34 mouse cellular contexts compared by ENCODE assay signal in genomic region chr19:4092750-4093149, GRCm38 (mm10). TPM values are rescaled to one million over a fixed set of nuclear protein-coding genes. Genes with fewer than 3 reads are reported as not detected.
DNase-seq lines count a peak whose midpoint lies in the region; ATAC-seq and TF ChIP-seq lines count a peak whose summit lies in the region.
"Had no signal": no experiment of that assay in that cellular context is flagged by ENCODE, and none has a peak within 500 bp of the region (broad histone marks: within the 10 kb centered on the region; RNA-seq: fewer than 3 reads in every experiment).

No protein-coding gene starts in this region.

- TF ChIP-seq RAD21 in MEL (IDR thresholded peaks at IDR 0.05; ENCODE audit: low read depth, low read length) = no peak

- no peak overlapping the region for H3K27ac ChIP-seq in liver, embryonic 14.5 days
- H3K27ac ChIP-seq in MEL (ENCODE audit: control insufficient read depth, low read depth, low read length) = no peak overlapping the region
- H3K27ac ChIP-seq in hindbrain, embryonic 16.5 days (ENCODE audit: low read depth, low read length) = no peak overlapping the region
- H3K27ac ChIP-seq: embryonic facial prominence, embryonic 10.5 days; embryonic facial prominence, embryonic 13.5 days; forebrain, embryonic 12.5 days; forebrain, embryonic 15.5 days; hindbrain, embryonic 12.5 days; hindbrain, embryonic 15.5 days; intestine, embryonic 15.5 days had no signal

- no peaks in the 10 kb centered on the region for H3K9me3 ChIP-seq in liver, embryonic 14.5 days (ENCODE audit: control insufficient read depth, low read length)
- no peaks in the 10 kb centered on the region for H3K9me3 ChIP-seq in MEL (replicated peaks; ENCODE audit: insufficient read depth, low read length)
- H3K9me3 ChIP-seq in hindbrain, embryonic 16.5 days (ENCODE audit: control insufficient read depth, low read length) = no peaks in the 10 kb centered on the region
- H3K9me3 ChIP-seq: embryonic facial prominence, embryonic 10.5 days; embryonic facial prominence, embryonic 13.5 days; forebrain, embryonic 12.5 days; forebrain, embryonic 15.5 days; hindbrain, embryonic 12.5 days; hindbrain, embryonic 15.5 days; intestine, embryonic 15.5 days had no signal

- H3K36me3 ChIP-seq in liver, embryonic 14.5 days (replicated peaks; ENCODE audit: control insufficient read depth, insufficient read depth, low read depth) = no peaks in the 10 kb centered on the region
- H3K36me3 ChIP-seq in MEL (ENCODE audit: control insufficient read depth in 1 of 2, insufficient read depth in 2 of 2, low read length in 2 of 2) = peaks cover 0 to 17% of the 10 kb centered on the region in 2 experiments; a peak in 2 of 4 replicates
- no peaks in the 10 kb centered on the region for H3K36me3 ChIP-seq in hindbrain, embryonic 16.5 days (ENCODE audit: control insufficient read depth, insufficient read depth, low read length)
- H3K36me3 ChIP-seq: embryonic facial prominence, embryonic 10.5 days; embryonic facial prominence, embryonic 13.5 days; forebrain, embryonic 12.5 days; forebrain, embryonic 15.5 days; hindbrain, embryonic 12.5 days; hindbrain, embryonic 15.5 days; intestine, embryonic 15.5 days had no signal

- no peak for DNase-seq in liver, embryonic 14.5 days (ENCODE audit: low read depth in 3 of 3, low spot score in 3 of 3)
- no peak for DNase-seq in liver
- DNase-seq in 3T3-L1 (ENCODE audit: low read depth, low spot score) = peak; percentile 29
- DNase-seq in MEL (ENCODE audit: low read depth, low spot score) = peak; percentile 44
- DNase-seq in kidney, postnatal 36 days = no peak
- DNase-seq: adrenal gland, adult 2 months; adrenal gland, postnatal 14 days; cerebellum, adult 11-12 months; cerebellum, adult 8-10 months; cerebellum, postnatal 10 days; cerebellum, postnatal 36 days; embryo, embryonic 11 days; gastrocnemius, postnatal 10 days; heart, adult 11 months had no signal

- TF ChIP-seq EP300 in liver, embryonic 14.5 days (IDR thresholded peaks at IDR 0.05; ENCODE audit: low read depth) = peak; percentile 76
- TF ChIP-seq EP300 in MEL (IDR thresholded peaks at IDR 0.05; ENCODE audit: low read depth in 1 of 2, low read length in 2 of 2) = peak; percentile 52 to 82; a peak in 3 of 4 replicates

- ATAC-seq in liver, embryonic 14.5 days (ENCODE audit: insufficient read depth) = no peak
- ATAC-seq in hindbrain, embryonic 16.5 days = no peak
- ATAC-seq: forebrain, embryonic 15.5 days; intestine, embryonic 15.5 days had no signal

- no peak for TF ChIP-seq POLR2A in MEL (IDR thresholded peaks at IDR 0.05; ENCODE audit: control insufficient read depth in 1 of 2, insufficient read depth in 1 of 2, low read depth in 1 of 2, low read length in 2 of 2, poor library complexity in 1 of 2)

- 32% methylated on average over 3 of the region's 3 CpGs for WGBS in liver, embryonic 14.5 days (ENCODE audit: insufficient replicate concordance)
- 98% methylated on average over 3 of the region's 3 CpGs for WGBS in hindbrain, embryonic 16.5 days

- H3K27me3 ChIP-seq in liver, embryonic 14.5 days (ENCODE audit: control insufficient read depth, insufficient read depth, low read length) = no peaks in the 10 kb centered on the region
- no peaks in the 10 kb centered on the region for H3K27me3 ChIP-seq in MEL (ENCODE audit: control insufficient read depth in 1 of 2, insufficient read depth in 2 of 2, low read length in 2 of 2)
- H3K27me3 ChIP-seq in hindbrain, embryonic 16.5 days (replicated peaks; ENCODE audit: control insufficient read depth, insufficient read depth, low read length) = no peaks in the 10 kb centered on the region
- H3K27me3 ChIP-seq: embryonic facial prominence, embryonic 13.5 days; forebrain, embryonic 15.5 days; hindbrain, embryonic 12.5 days; hindbrain, embryonic 15.5 days; intestine, embryonic 15.5 days had no signal

- peaks cover 2% of the 10 kb centered on the region; the same call in 1 of the 2 replicates for H3K79me2 ChIP-seq in MEL (ENCODE audit: control insufficient read depth, insufficient read depth, low read length, poor library complexity)

- H3K4me1 ChIP-seq in liver, embryonic 14.5 days (replicated peaks; ENCODE audit: control insufficient read depth in 2 of 2, insufficient read depth in 2 of 2, low read length in 1 of 2) = peaks cover 10 to 11% of the 10 kb centered on the region in 2 experiments
- H3K4me1 ChIP-seq in MEL (ENCODE audit: control insufficient read depth in 1 of 2, insufficient read depth in 2 of 2, low read length in 2 of 2) = peaks cover 0 to 9% of the 10 kb centered on the region in 2 experiments; a peak in 3 of 4 replicates
- peaks cover 11% of the 10 kb centered on the region for H3K4me1 ChIP-seq in hindbrain, embryonic 16.5 days (ENCODE audit: control insufficient read depth, insufficient read depth, low read depth, low read length)

- no peak for TF ChIP-seq CTCF in liver, embryonic 14.5 days (IDR thresholded peaks at IDR 0.05; ENCODE audit: low read depth)
- no peak for TF ChIP-seq CTCF in MEL (IDR thresholded peaks at IDR 0.05 in 2 of 3, conservative IDR thresholded peaks at IDR 0.05 in 1 of 3; ENCODE audit: control insufficient read depth in 1 of 3, insufficient read depth in 1 of 3, low read depth in 2 of 3, low read length in 3 of 3, poor library complexity in 1 of 3, severe bottlenecking in 1 of 3)

- H3K4me3 ChIP-seq in liver, embryonic 14.5 days (ENCODE audit: insufficient read depth in 1 of 2, low read depth in 2 of 2, low read length in 2 of 2) = no peak overlapping the region
- H3K4me3 ChIP-seq in MEL (ENCODE audit: control insufficient read depth in 1 of 2, insufficient read depth in 1 of 2, low read depth in 2 of 2, low read length in 2 of 2) = no peak overlapping the region
- H3K4me3 ChIP-seq in hindbrain, embryonic 16.5 days (ENCODE audit: low read length) = no peak overlapping the region
- H3K4me3 ChIP-seq: embryonic facial prominence, embryonic 10.5 days; embryonic facial prominence, embryonic 13.5 days; erythroblast, embryonic 14.5 days; forebrain, embryonic 12.5 days; forebrain, embryonic 15.5 days; hindbrain, embryonic 12.5 days; hindbrain, embryonic 15.5 days; intestine, embryonic 15.5 days had no signal

- no peak overlapping the region for H3K4me2 ChIP-seq in liver, embryonic 14.5 days (ENCODE audit: low read depth)
- no peak overlapping the region for H3K4me2 ChIP-seq in hindbrain, embryonic 16.5 days (ENCODE audit: low read length)
- H3K4me2 ChIP-seq: embryonic facial prominence, embryonic 13.5 days; forebrain, embryonic 12.5 days; forebrain, embryonic 15.5 days; heart, embryonic 11.5 days; hindbrain, embryonic 12.5 days; hindbrain, embryonic 15.5 days; intestine, embryonic 15.5 days had no signal

- H3K9ac ChIP-seq in liver, embryonic 14.5 days (replicated peaks) = no peak overlapping the region; the same call in 1 of the 2 replicates
- H3K9ac ChIP-seq in MEL (ENCODE audit: control insufficient read depth, low read depth, low read length, poor library complexity, severe bottlenecking) = no peak overlapping the region
- no peak overlapping the region for H3K9ac ChIP-seq in hindbrain, embryonic 16.5 days (ENCODE audit: low read depth, low read length)
- H3K9ac ChIP-seq: embryonic facial prominence, embryonic 13.5 days; forebrain, embryonic 12.5 days; forebrain, embryonic 15.5 days; hindbrain, embryonic 12.5 days; hindbrain, embryonic 15.5 days; intestine, embryonic 15.5 days had no signal

TF ChIP-seq in MEL, 35 proteins besides CTCF, POLR2A, EP300 and RAD21 (continues in another document):
- TF ChIP-seq CHD2 (IDR thresholded peaks at IDR 0.05; ENCODE audit: low read length) (no peak), MXI1 (IDR thresholded peaks at IDR 0.05; ENCODE audit: low read depth, low read length) (no peak), CHD1 (IDR thresholded peaks at IDR 0.05; ENCODE audit: low read depth, low read length) (no peak)

RNA-seq across cellular contexts. Expression of gene Cdk2ap2, which starts 4.2 kb away (rescaled TPM):
- polyA plus RNA-seq in liver, embryonic 14.5 days (2012; rRNA removed) = 52.5 and 64.8 TPM in 2 replicates
- 99.9 and 101 TPM in 2 replicates for polyA plus RNA-seq in liver, embryonic 14.5 days (2014; fragmentation: Nextera tagmentation; extraction: Ambion mirVana)
- total RNA-seq in MEL (2012; rRNA removed) = 53.4 and 53.5 TPM in 2 replicates
- 10 to 100 TPM in 1 of 2 experiments, not detected in 1; 97.6 TPM for polyA plus RNA-seq in MEL (2012; ENCODE audit: insufficient read depth in 1 of 2, insufficient read length in 2 of 2, low read depth in 1 of 2, low replicate concordance in 2 of 2, missing spikeins in 1 of 2)
- 85.4 and 86.4 TPM in 2 replicates for polyA plus RNA-seq in hindbrain, embryonic 16.5 days (2015; fragmentation: Nextera tagmentation; extraction: Ambion mirVana)

RNA-seq across cellular contexts. Expression of gene Pitpnm1, which starts 7.0 kb away (rescaled TPM):
- 6.1 and 7.1 TPM in 2 replicates for polyA plus RNA-seq in liver, embryonic 14.5 days (2012; rRNA removed)
- polyA plus RNA-seq in liver, embryonic 14.5 days (2014; fragmentation: Nextera tagmentation; extraction: Ambion mirVana) = 3.4 TPM in 2 replicates
- total RNA-seq in MEL (2012; rRNA removed) = 18.4 and 25.3 TPM in 2 replicates
- polyA plus RNA-seq in MEL (2012; ENCODE audit: insufficient read depth in 1 of 2, insufficient read length in 2 of 2, low read depth in 1 of 2, low replicate concordance in 2 of 2, missing spikeins in 1 of 2) = 10 to 100 TPM in 1 of 2 experiments, not detected in 1; 51.2 TPM
- polyA plus RNA-seq in hindbrain, embryonic 16.5 days (2015; fragmentation: Nextera tagmentation; extraction: Ambion mirVana) = 87.3 and 91.9 TPM in 2 replicates

RNA-seq across cellular contexts. Expression of gene Cabp2, which starts 11.4 kb away (rescaled TPM):
- 0.16 and 0.17 TPM in 2 replicates for polyA plus RNA-seq in liver, embryonic 14.5 days (2012; rRNA removed)
- 0.20 and 0.44 TPM in 2 replicates for polyA plus RNA-seq in liver, embryonic 14.5 days (2014; fragmentation: Nextera tagmentation; extraction: Ambion mirVana)
- not detected in 2 replicates for total RNA-seq in MEL (2012; rRNA removed)
- under 1 TPM in 1 of 2 experiments, not detected in 1; 0.14 TPM for polyA plus RNA-seq in MEL (2012; ENCODE audit: insufficient read depth in 1 of 2, insufficient read length in 2 of 2, low read depth in 1 of 2, low replicate concordance in 2 of 2, missing spikeins in 1 of 2)
- not detected in 2 replicates for polyA plus RNA-seq in hindbrain, embryonic 16.5 days (2015; fragmentation: Nextera tagmentation; extraction: Ambion mirVana)
- total RNA-seq: adrenal gland, adult 2 months; adrenal gland, postnatal 14 days; ES-E14; gastrocnemius, adult 18-20 months; gastrocnemius, postnatal 10 days; gastrocnemius, postnatal 4 days; heart, adult 8-10 months; heart, postnatal 25 days; hematopoietic stem cell, adult 5-6 weeks had no signal
- polyA plus RNA-seq: adrenal gland, adult 2 months; brain, embryonic 14.5 days; cortical plate, adult 2 months; embryonic facial prominence, embryonic 10.5 days; embryonic facial prominence, embryonic 13.5 days; erythroblast, embryonic 14.5 days; forebrain, embryonic 12.5 days; forebrain, embryonic 15.5 days; heart, embryonic 11.5 days; heart, embryonic 14.5 days; heart, postnatal 0 days; hindbrain, embryonic 12.5 days; hindbrain, embryonic 15.5 days had no signal

RNA-seq across cellular contexts. Expression of gene Aip, which starts 32.9 kb away (rescaled TPM):
- polyA plus RNA-seq in liver, embryonic 14.5 days (2012; rRNA removed) = 28.8 and 33.2 TPM in 2 replicates
- 29.4 TPM in 2 replicates for polyA plus RNA-seq in liver, embryonic 14.5 days (2014; fragmentation: Nextera tagmentation; extraction: Ambion mirVana)
- 37.8 and 40.0 TPM in 2 replicates for total RNA-seq in MEL (2012; rRNA removed)
- polyA plus RNA-seq in MEL (2012; ENCODE audit: insufficient read depth in 1 of 2, insufficient read length in 2 of 2, low read depth in 1 of 2, low replicate concordance in 2 of 2, missing spikeins in 1 of 2) = 100 to 1,000 TPM in 1 of 2 experiments, not detected in 1; 101 TPM
- 109 and 113 TPM in 2 replicates for polyA plus RNA-seq in hindbrain, embryonic 16.5 days (2015; fragmentation: Nextera tagmentation; extraction: Ambion mirVana)

RNA-seq across cellular contexts. Expression of gene Gstp3, which starts 33.4 kb away (rescaled TPM):
- polyA plus RNA-seq in liver, embryonic 14.5 days (2012; rRNA removed) = 78.5 and 87.0 TPM in 2 replicates
- 65.7 and 69.6 TPM in 2 replicates for polyA plus RNA-seq in liver, embryonic 14.5 days (2014; fragmentation: Nextera tagmentation; extraction: Ambion mirVana)
- not detected in 2 replicates for total RNA-seq in MEL (2012; rRNA removed)
- polyA plus RNA-seq in MEL (2012; ENCODE audit: insufficient read depth in 1 of 2, insufficient read length in 2 of 2, low read depth in 1 of 2, low replicate concordance in 2 of 2, missing spikeins in 1 of 2) = under 1 TPM in 1 of 2 experiments, not detected in 1; 0.84 TPM
- polyA plus RNA-seq in hindbrain, embryonic 16.5 days (2015; fragmentation: Nextera tagmentation; extraction: Ambion mirVana) = 0.26 TPM in 1 of 2 replicates, not detected in the other
- total RNA-seq: gastrocnemius, adult 18-20 months; heart, adult 8-10 months; heart, postnatal 25 days had no signal
- polyA plus RNA-seq: brain, embryonic 14.5 days; cortical plate, adult 2 months; embryonic facial prominence, embryonic 10.5 days; forebrain, embryonic 12.5 days; forebrain, embryonic 15.5 days; heart, embryonic 14.5 days; heart, postnatal 0 days; hindbrain, embryonic 12.5 days; hindbrain, embryonic 15.5 days had no signal

Comparison
In these comparisons a context has a peak if more than half of its experiments do, and no peak if none do; other contexts are left out.
1. DNase-seq: peak in 3T3-L1 (single experiment) and MEL (single experiment); none in liver, embryonic 14.5 days (0 of 3), liver (single experiment) and kidney, postnatal 36 days (0 of 2).
2. RNA of gene Pitpnm1, which starts 7.0 kb away (polyA plus RNA-seq): 87.3 to 91.9 TPM in hindbrain, embryonic 16.5 days and 51.2 TPM in MEL; 3.4 to 7.1 TPM in liver, embryonic 14.5 days; every median in the first group is over 4 times any median in the second.